Mouse (Mus musculus): ENCODE results near the gene Olfr324. TPM values are rescaled to one million over a fixed set of nuclear protein-coding genes. Genes with fewer than 3 reads are reported as not detected.
A peak's percentile ranks its signal among the peaks of the same experiment; 100 is the strongest.

Olfr324 gene
- total and polyA plus RNA-seq, 2 experiments from 2014 or later: 0.13 to 0.26 TPM

DNA sequence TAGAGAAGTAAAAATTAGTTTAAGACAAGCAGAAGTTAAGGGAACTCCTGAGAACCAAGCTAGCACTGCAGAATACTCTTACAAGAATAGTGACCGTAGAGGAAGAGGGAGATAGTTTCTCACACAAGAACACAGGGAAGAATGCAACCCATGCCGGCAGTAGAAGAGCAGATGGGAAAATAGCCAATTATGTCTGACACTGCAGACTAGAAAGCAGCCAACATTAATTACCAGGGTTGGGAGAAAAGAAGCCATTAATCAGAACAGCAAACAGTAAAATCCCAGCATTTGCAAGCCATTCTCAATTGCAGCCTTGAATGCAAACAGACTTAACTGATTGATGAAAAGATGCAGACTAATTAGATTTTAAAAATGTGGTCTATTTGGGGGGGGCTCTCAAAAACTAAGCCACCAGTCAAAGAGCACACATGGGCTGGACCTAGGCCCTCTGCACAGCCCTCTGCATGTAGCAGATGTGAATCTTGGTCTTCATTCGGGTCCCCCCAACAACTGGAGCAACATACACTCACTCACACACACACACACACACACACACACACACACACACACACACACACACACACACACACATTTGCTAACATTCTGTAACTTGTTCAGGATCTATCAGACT, 6.2 kb upstream of the Olfr324 start:
- 43% methylated on average over 3 of the region's 3 CpGs for WGBS
- ATAC-seq (no peak), DNase-seq (ENCODE audit: low spot score) (peak; percentile 27)
- H3K9me3 ChIP-seq (ENCODE audit: low read length): no peaks in the 10 kb centered on the region
- no peaks in the 10 kb centered on the region for H3K27me3 ChIP-seq (ENCODE audit: insufficient read depth, low read length)
- H3K27ac ChIP-seq: no peak overlapping the region
- no peaks in the 10 kb centered on the region for H3K4me1 ChIP-seq (ENCODE audit: insufficient read depth, low read length)
- H3K4me3 ChIP-seq (ENCODE audit: low read length): no peak overlapping the region
- H3K36me3 ChIP-seq (ENCODE audit: insufficient read depth, low read length): no peaks in the 10 kb centered on the region
- no peak for TF ChIP-seq CTCF (IDR thresholded peaks at IDR 0.05; ENCODE audit: low read depth)
- H3K9ac ChIP-seq (replicated peaks; ENCODE audit: low read length): no peak overlapping the region
- no peak overlapping the region for H3K4me2 ChIP-seq (ENCODE audit: low read depth, low read length)

GRCm38 (mm10) chr11:58597837-58598236, 2.9 kb downstream of the Olfr324 start:
- no peak for ATAC-seq
- DNase-seq (ENCODE audit: low spot score): no peak
- Histone ChIP-seq H3K36me3 (ENCODE audit: insufficient read depth, low read length) (no peaks in the 10 kb centered on the region), H3K4me3 (ENCODE audit: low read length) (no peak overlapping the region), H3K9ac (replicated peaks; ENCODE audit: low read length) (no peak overlapping the region), H3K27ac (no peak overlapping the region), H3K27me3 (ENCODE audit: insufficient read depth, low read length) (no peaks in the 10 kb centered on the region), H3K4me1 (ENCODE audit: insufficient read depth, low read length) (no peaks in the 10 kb centered on the region), H3K4me2 (ENCODE audit: low read depth, low read length) (no peak overlapping the region), H3K9me3 (ENCODE audit: low read length) (no peaks in the 10 kb centered on the region)
- TF ChIP-seq CTCF (IDR thresholded peaks at IDR 0.05; ENCODE audit: low read depth): no peak
- WGBS: 87% methylated on average over 13 of the region's 13 CpGs

DNA sequence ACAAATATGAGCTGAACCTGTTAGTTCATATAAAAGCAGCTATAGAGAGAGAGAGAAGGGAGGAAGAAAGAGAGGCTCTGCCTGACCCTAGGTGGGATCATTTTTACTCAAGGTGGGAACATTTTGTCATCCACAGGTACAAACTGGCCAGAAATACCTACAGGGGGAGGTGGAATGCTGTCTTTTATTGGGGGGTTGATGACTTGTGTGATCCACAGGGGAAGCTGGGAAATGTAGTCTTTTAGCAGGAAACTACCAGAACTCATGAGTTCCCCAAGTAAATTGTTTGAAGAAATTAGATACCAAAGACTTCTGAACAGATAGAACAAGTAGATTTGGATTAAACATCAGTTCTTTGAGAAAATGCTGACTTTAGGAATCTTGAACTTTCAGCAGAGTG, 7.1 kb downstream of the Olfr324 start:
- TF ChIP-seq CTCF (IDR thresholded peaks at IDR 0.05; ENCODE audit: low read depth): no peak
- Histone ChIP-seq H3K27ac (no peak overlapping the region), H3K36me3 (ENCODE audit: insufficient read depth, low read length) (no peaks in the 10 kb centered on the region), H3K4me3 (ENCODE audit: low read length) (no peak overlapping the region), H3K9me3 (ENCODE audit: low read length) (no peaks in the 10 kb centered on the region), H3K27me3 (ENCODE audit: insufficient read depth, low read length) (no peaks in the 10 kb centered on the region), H3K9ac (replicated peaks; ENCODE audit: low read length) (no peak overlapping the region), H3K4me2 (ENCODE audit: low read depth, low read length) (no peak overlapping the region), H3K4me1 (ENCODE audit: insufficient read depth, low read length) (no peaks in the 10 kb centered on the region)
- ATAC-seq: no peak
- DNase-seq (ENCODE audit: low spot score): no peak

- DNase-seq (ENCODE audit: low spot score) (no peak), ATAC-seq (no peak)
- Histone ChIP-seq H3K27me3 (ENCODE audit: insufficient read depth, low read length) (no peaks in the 10 kb centered on the region), H3K4me3 (ENCODE audit: low read length) (no peak overlapping the region), H3K4me2 (ENCODE audit: low read depth, low read length) (no peak overlapping the region), H3K9ac (replicated peaks; ENCODE audit: low read length) (no peak overlapping the region), H3K9me3 (ENCODE audit: low read length) (no peaks in the 10 kb centered on the region), H3K4me1 (ENCODE audit: insufficient read depth, low read length) (no peaks in the 10 kb centered on the region), H3K27ac (no peak overlapping the region), H3K36me3 (ENCODE audit: insufficient read depth, low read length) (no peaks in the 10 kb centered on the region)
- TF ChIP-seq CTCF (IDR thresholded peaks at IDR 0.05; ENCODE audit: low read depth): no peak
- WGBS: 82% methylated on average over 6 of the region's 6 CpGs
Observed at GRCm38 (mm10) chr11:58602800-58603560, 8.1 kb downstream of the Olfr324 start.

DNA sequence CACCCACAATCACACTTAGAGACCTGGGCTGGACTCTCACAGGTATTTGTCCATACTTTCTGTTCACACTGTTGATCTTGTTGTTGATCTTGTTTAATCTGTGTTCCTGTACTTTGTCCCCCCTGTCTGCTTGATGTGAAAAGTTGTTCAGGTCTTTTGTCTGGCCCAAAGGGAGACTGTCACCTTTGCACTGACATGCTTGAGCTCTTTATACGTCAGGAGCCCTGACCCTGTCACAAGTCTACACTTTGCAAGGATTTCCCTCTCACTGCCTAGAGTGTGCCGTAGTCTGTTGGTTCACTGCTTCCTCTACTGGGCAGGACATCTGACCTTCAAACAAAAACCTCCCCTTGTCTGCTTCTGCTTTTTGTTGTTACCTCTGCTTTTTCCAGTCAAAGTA, 9.8 kb downstream of the Olfr324 start:
- no peaks in the 10 kb centered on the region for H3K27me3 ChIP-seq (ENCODE audit: insufficient read depth, low read length)
- WGBS: 69% methylated on average over 2 of the region's 2 CpGs
- ATAC-seq: no peak
- no peaks in the 10 kb centered on the region for H3K36me3 ChIP-seq (ENCODE audit: insufficient read depth, low read length)
- no peak for DNase-seq (ENCODE audit: low spot score)
- H3K27ac ChIP-seq: no peak overlapping the region
- no peak overlapping the region for H3K4me3 ChIP-seq (ENCODE audit: low read length)
- no peaks in the 10 kb centered on the region for H3K4me1 ChIP-seq (ENCODE audit: insufficient read depth, low read length)
- no peak overlapping the region for H3K4me2 ChIP-seq (ENCODE audit: low read depth, low read length)
- no peak for TF ChIP-seq CTCF (IDR thresholded peaks at IDR 0.05; ENCODE audit: low read depth)
- H3K9ac ChIP-seq (replicated peaks; ENCODE audit: low read length): no peak overlapping the region
- no peaks in the 10 kb centered on the region for H3K9me3 ChIP-seq (ENCODE audit: low read length)

DNA sequence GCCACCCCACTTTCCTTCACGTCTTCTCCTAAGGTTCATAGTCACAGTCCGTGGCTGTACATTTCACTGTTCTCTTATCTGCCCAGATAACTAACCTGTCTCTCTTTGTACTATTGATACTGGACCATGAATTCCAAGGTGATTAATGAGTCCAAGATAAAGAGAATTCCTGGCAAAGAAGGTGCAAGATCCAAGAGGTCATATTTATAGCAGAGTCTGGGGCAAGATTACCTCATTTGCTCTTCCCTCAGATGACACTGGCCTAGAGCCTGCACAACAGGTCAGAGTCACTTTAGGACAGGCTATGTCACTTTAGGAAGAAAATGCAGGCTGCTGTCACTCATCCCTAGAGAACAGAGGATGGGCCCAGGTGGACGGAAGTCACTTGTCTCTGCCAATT, 10.3 kb downstream of the Olfr324 start:
- 87% methylated on average over 3 of the region's 3 CpGs for WGBS
- ATAC-seq: no peak
- no peak overlapping the region for H3K4me2 ChIP-seq (ENCODE audit: low read depth, low read length)

More for the DNA sequence above, 10.3 kb downstream of the Olfr324 start:
- Histone ChIP-seq H3K4me1 (ENCODE audit: insufficient read depth, low read length) (no peaks in the 10 kb centered on the region), H3K9ac (replicated peaks; ENCODE audit: low read length) (no peak overlapping the region), H3K36me3 (ENCODE audit: insufficient read depth, low read length) (no peaks in the 10 kb centered on the region), H3K4me3 (ENCODE audit: low read length) (no peak overlapping the region), H3K27ac (no peak overlapping the region), H3K27me3 (ENCODE audit: insufficient read depth, low read length) (no peaks in the 10 kb centered on the region), H3K9me3 (ENCODE audit: low read length) (no peaks in the 10 kb centered on the region)
- no peak for TF ChIP-seq CTCF (IDR thresholded peaks at IDR 0.05; ENCODE audit: low read depth)
- DNase-seq (ENCODE audit: low spot score): no peak
